Mouse (Mus musculus) thymus, adult 2 months (tissue): ENCODE data around the gene Lin37. TPM values are rescaled to one million over a fixed set of nuclear protein-coding genes. Genes with fewer than 3 reads are reported as not detected.

Source experiments
- DNase-seq: peaks from one replicate; pipeline ENCODE4 v3.0.0; 2021
- H3K27ac ChIP-seq: fragments of 200-500 bp; 2 replicates; pipeline ENCODE4 v1.5.1; 2012; ENCODE audit warnings: low read length, control low read depth; ENCODE audit not compliant: control insufficient read depth, insufficient read depth
- H3K27me3 ChIP-seq: fragments of 200-500 bp; 2 replicates; pipeline ENCODE4 v1.6.1; 2012; ENCODE audit warnings: mild to moderate bottlenecking, low read length, moderate library complexity, mixed read lengths; ENCODE audit not compliant: control insufficient read depth, insufficient read depth
- H3K36me3 ChIP-seq: fragments of 200-500 bp; 2 replicates; pipeline ENCODE4 v1.6.1; 2012; ENCODE audit warnings: mild to moderate bottlenecking, low read length, moderate library complexity; ENCODE audit not compliant: control insufficient read depth, insufficient read depth
- H3K4me1 ChIP-seq: fragments of 200-500 bp; replicated peaks from 2 replicates; pipeline ENCODE4 v1.6.1; 2012; ENCODE audit warnings: low read length; ENCODE audit not compliant: control insufficient read depth, insufficient read depth
- H3K4me3 ChIP-seq: fragments of 200-500 bp; 2 replicates; pipeline ENCODE4 v1.5.1; 2012; ENCODE audit warnings: mild to moderate bottlenecking, low read length, control low read depth, moderate library complexity; ENCODE audit not compliant: control insufficient read depth, insufficient read depth
- CTCF ChIP-seq: fragments of 200-500 bp; IDR thresholded peaks from 2 replicates; pipeline ENCODE4 v1.5.1; 2012; ENCODE audit warnings: mild to moderate bottlenecking, control low read depth, low read length, moderate library complexity, borderline replicate concordance; ENCODE audit not compliant: control insufficient read depth, poor library complexity, insufficient read depth; ENCODE audit errors: extremely low read depth
- POLR2A ChIP-seq: fragments of 200-500 bp; IDR thresholded peaks from 2 replicates; pipeline ENCODE4 v1.6.1; 2012; ENCODE audit warnings: mild to moderate bottlenecking, low read length, control low read depth, moderate library complexity; ENCODE audit not compliant: control insufficient read depth, poor library complexity, insufficient read depth; ENCODE audit errors: extremely low read depth
- WGBS: fragments of 180-500 bp; shearing (Covaris S2); methylation state at CpG from one replicate; pipeline ENCODE4 v1.1.7; 2018; 5-methylcytosine and 5-hydroxymethylcytosine counted together
- polyA plus RNA-seq: library from polyadenylated mRNA; depleted of rRNA; stranded (reverse); fragments of >200 nt; gene quantifications from 2 replicates; pipeline ENCODE4 v1.2.3, GENCODE M21; 2012

Lin37 gene
- polyA plus RNA-seq, 1 experiment, result 78.6 TPM

DNA sequence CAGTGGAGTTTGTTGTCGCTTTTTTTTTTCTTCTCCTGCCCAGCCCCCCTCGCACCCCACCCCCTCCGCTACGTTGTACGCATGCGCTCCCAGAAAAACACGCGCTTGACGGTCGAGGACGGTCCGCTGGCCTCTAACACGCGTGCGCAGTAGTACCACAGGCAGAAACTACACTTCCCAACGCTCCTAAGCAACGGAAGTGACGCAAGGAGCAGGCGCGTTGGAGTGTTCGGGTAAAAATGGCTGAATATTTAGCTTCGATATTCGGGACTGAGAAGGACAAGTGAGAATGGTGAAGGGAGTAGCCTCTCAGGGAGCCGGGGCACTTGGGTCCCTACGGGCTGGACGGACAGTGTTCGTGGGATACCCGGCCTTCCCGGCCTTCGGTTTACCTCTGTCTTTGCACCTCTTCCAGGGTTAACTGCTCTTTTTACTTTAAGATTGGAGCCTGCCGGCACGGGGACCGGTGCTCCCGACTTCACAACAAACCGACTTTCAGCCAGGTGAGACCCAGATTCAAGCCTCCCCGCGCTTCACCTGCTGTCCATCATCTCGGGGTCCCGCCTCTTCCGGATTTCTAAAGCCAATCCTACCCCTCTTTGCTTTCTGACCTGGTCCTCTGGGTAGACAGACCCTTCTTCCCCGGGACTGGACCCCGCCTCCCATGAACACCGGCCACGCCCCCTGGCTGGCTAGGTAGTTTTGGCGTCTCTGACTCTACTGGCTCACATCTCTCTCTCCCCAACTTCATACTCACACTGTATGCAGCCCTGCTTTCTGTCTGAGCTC is 3.7 kb upstream of the Lin37 start, which contains the start of the genes U2af1l4, Gm49396 and Psenen:
U2af1l4 (plus strand) TSS at position 185 of the 789 bp plus-strand sequence.
Gm49396 (plus strand) TSS at position 228 of the 789 bp plus-strand sequence.
Psenen (minus strand) TSS at position 511 of the 789 bp plus-strand sequence.
- DNase-seq, result peak; percentile 94
- peak within 1 kb of the TSS; percentile 86 for H3K4me3 ChIP-seq
- peaks cover 23% of the 10 kb centered on the region for H3K4me1 ChIP-seq
- peak within 1 kb of the TSS; percentile 91 for H3K27ac ChIP-seq
- TF ChIP-seq POLR2A, result no peak; the same call in 1 of the 2 replicates
- no peak for TF ChIP-seq CTCF
- no peaks in the 10 kb centered on the region for H3K27me3 ChIP-seq
- WGBS, result under 1% methylated on average over 45 of the region's 45 CpGs
- no peaks in the 10 kb centered on the region; the same call in 1 of the 2 replicates for H3K36me3 ChIP-seq

DNA sequence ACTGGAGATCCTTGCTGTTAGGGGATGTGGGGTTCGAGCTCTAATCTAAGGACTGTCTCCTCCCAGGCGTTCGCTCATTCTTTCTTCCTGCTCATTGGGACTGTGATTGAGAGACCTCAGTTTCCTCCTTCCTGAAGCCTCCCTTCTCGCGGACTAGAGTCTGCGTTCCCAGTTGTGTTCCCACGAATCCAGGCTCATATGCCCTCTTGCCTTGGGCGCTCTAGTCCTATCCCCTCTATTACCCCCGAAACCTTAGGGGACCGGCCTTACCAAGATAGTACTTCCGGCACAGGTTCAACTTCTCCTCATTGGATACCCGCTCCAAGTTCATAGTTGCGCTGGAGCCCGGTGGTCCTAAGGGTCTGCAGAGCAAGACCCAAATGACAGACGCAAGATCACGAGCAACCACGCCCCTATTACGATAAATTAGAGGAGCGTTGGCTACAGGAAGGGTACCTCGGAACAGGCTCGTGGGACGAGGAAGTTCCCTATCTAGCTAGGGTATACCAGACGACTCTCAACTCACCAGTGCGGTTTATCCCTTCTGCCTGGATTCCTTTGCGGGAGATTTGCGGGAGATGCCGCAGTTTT is 3.0 kb upstream of the Lin37 start:
- no peak for DNase-seq
- under 1% methylated on average over 27 of the region's 27 CpGs for WGBS
- TF ChIP-seq POLR2A, result no peak
- no peak for TF ChIP-seq CTCF
- Histone ChIP-seq H3K36me3 (no peaks in the 10 kb centered on the region), H3K4me1 (peaks cover 25% of the 10 kb centered on the region), H3K27me3 (no peaks in the 10 kb centered on the region), H3K27ac (peak overlapping the region; percentile 72), H3K4me3 (peak overlapping the region; percentile 69)

DNA sequence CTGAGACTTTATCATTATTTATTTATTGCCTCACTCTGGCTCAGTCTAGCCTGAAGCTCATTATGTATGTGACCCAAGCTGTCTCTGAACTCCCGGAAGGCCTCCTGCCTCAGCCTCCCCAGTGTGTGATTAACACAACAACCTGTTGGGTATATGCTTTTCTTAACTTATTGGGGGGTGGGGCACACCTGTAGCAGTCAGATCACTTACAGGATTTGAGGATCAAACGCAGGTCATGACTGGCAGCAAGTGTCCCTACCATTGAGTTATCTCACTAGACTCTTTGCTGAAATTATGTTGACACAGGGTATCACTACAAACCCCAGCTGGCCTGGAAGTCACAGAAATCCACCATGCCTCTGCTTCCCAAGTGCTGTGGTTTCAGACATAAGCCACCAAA is 658 bp upstream of the Lin37 start:
- Histone ChIP-seq H3K4me3 (no peak overlapping the region), H3K36me3 (peaks cover 14% of the 10 kb centered on the region), H3K27me3 (no peaks in the 10 kb centered on the region), H3K4me1 (peaks cover 25% of the 10 kb centered on the region), H3K27ac (no peak overlapping the region)
- WGBS, result 88% methylated on average over 2 of the region's 2 CpGs
- TF ChIP-seq POLR2A, result no peak
- TF ChIP-seq CTCF, result no peak
- no peak for DNase-seq

DNA sequence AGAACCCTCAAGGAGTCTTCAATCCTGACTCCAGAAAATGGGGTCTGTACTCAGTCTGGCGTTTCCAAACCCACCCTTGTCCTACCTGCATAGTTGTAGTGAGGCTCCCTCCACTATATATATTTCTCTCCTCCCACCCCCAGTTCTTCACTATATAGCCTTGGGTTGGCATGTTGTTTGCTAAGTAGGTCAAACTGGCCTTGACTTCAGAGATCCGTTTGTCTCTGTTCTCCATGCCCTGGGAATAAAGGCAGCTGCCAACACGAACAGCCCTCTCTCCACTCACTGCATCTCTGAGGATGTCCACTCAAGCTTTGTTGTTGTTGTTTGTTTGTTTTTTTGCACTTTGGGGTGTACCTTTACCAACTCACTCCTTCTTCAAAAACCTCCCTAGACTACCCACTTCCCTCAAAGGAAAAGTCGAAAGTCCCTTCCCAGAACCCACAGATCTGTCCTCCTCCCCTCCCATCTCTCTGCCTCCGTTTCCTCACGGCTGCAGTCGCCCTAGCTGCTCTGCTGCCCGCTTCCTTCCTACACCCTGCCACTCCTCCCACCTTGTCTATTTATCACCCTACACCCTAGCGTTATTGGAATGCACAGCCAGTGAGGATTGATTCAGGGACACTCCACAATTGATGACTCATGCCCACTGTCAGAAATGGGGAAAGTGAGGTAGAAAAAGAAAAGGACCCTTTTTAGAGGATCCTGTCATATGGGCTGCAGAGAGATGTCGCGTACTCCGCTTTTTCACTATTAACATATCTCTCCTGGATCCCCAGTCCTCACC is 789 bp downstream of the Lin37 start:
- H3K36me3 ChIP-seq, result peaks cover 19% of the 10 kb centered on the region
- 8% methylated on average over 12 of the region's 12 CpGs for WGBS
- DNase-seq, result no peak
- H3K4me1 ChIP-seq, result peaks cover 15% of the 10 kb centered on the region
- peak overlapping the region; percentile 73 for H3K4me3 ChIP-seq
- H3K27me3 ChIP-seq, result no peaks in the 10 kb centered on the region
- TF ChIP-seq CTCF (no peak), POLR2A (no peak)
- H3K27ac ChIP-seq, result peak overlapping the region; percentile 29; the same call in 1 of the 2 replicates

DNA sequence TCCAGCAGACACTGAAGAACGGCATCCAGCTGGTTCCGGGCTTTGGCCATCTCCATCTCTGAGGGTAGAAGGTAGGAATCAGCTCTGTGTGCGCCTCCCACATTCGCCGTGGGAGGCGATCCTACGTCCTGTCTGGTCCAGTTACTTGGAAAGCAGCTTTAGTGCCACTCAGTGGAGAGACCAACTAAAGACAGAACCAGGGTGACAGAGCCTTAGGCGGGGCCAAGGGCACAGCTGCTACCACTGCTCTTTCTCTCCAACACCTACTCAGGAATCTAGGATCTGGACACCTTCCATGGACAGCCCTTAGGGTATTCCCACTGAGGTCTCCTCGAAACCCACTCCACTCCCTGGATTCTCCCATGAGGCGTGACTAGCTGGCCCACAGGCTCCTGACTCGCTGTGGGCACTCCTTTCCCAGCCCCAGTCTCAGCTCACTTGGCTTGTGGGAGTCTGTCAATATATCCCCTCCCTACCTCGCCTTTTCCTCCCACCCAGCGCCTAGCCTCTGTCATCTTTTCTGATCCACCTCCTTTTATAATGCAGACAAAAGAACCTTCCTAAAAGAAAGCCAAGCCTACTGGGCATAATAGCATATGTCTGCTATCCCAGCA is 1.6 kb downstream of the Lin37 start:
- TF ChIP-seq POLR2A, result no peak
- H3K4me3 ChIP-seq, result no peak overlapping the region
- WGBS, result 93% methylated on average over 13 of the region's 13 CpGs
- DNase-seq, result no peak
- no peak overlapping the region for H3K27ac ChIP-seq
- H3K36me3 ChIP-seq, result peaks cover 19% of the 10 kb centered on the region
- no peaks in the 10 kb centered on the region for H3K27me3 ChIP-seq
- H3K4me1 ChIP-seq, result peaks cover 19% of the 10 kb centered on the region
